Mouse (Mus musculus): ENCODE results near the gene Kctd11.
"Not testable (repeated sequence)": the region's sequence is repeated elsewhere in the genome, so short reads cannot be mapped to it uniquely, and the experiment has no call there.

Kctd11 gene

GRCm38 (mm10) chr11:69880853-69881603 lies at the start of gene Kctd11:
Kctd11 (minus strand) TSS chr11:69881406.
- DNase-seq (ENCODE audit: low spot score in 2 of 2): peak; percentile 56 to 65

- DNase-seq (ENCODE audit: low spot score in 2 of 2): not testable (repeated sequence)
Measured at GRCm38 (mm10) chr11:69930176-69930575, 49.0 kb upstream of the Kctd11 start.

- no peak for DNase-seq (ENCODE audit: low spot score in 2 of 2)
Measured at GRCm38 (mm10) chr11:69929712-69930111, 48.5 kb upstream of the Kctd11 start.

- no peak for DNase-seq (ENCODE audit: low spot score in 2 of 2)
Measured at GRCm38 (mm10) chr11:69927501-69927900, 46.3 kb upstream of the Kctd11 start.

DNA sequence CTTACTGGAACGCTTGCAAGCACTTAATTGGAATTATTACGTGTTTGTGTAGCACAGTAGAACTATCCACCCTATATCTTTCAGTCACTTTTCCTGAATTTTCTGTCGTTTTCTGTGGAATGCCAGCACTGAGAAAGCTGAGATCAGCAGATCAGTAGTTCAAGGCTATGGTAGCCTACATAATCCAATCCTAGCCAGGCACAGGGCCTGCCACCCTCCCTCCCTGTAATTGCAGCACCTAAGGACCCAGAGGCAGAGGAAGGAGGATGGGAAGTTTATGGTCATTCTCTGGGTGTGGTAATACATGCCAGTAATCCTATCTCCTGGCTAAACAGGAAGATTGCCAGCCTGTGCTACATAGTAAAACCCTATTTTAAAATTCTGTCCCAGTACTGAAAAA lies 41.6 kb upstream of the Kctd11 start:
- DNase-seq (ENCODE audit: low spot score in 2 of 2): no peak

DNA sequence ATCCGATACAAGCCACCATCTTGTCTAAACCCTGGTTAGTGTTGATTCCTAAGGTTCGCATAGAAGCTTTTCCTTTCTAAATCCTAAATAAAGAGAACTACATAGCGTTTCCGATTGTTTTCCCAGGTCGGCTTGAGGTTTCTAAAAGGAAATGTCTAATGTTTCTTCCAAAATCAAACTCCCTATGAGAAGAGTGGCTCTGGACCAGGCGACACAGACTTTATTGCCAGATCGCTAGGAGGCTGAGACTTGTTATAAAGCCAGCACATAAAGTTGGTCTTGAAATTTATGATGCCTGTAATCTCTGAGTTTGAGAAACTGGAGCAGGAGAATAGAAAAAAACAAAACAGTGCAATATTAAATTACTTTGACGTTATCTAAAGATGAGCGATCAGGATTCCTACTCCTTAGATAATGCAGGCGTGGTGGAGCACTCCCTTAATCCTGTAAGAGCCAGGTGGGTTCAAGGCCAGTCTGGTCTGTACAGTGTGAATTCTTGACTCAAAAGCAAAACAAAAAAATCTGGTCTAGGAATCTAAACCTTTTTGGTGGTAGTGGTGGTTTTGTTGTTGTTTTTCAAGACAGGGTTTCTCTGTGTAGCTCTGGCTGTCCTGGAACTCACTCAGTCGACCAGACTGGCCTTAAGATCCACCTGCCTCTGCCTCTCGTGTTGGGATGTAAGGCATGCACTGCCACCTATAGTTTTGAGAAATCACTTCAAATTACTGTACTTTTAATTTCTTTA lies 41.0 kb upstream of the Kctd11 start:
- DNase-seq (ENCODE audit: low spot score in 2 of 2): no peak

GRCm38 (mm10) chr11:69921114-69922011 lies 40.2 kb upstream of the Kctd11 start, which contains the start of gene Eif5a:
Eif5a (minus strand) TSS chr11:69921958.
- DNase-seq (ENCODE audit: low spot score in 2 of 2): peak; percentile 100

DNA sequence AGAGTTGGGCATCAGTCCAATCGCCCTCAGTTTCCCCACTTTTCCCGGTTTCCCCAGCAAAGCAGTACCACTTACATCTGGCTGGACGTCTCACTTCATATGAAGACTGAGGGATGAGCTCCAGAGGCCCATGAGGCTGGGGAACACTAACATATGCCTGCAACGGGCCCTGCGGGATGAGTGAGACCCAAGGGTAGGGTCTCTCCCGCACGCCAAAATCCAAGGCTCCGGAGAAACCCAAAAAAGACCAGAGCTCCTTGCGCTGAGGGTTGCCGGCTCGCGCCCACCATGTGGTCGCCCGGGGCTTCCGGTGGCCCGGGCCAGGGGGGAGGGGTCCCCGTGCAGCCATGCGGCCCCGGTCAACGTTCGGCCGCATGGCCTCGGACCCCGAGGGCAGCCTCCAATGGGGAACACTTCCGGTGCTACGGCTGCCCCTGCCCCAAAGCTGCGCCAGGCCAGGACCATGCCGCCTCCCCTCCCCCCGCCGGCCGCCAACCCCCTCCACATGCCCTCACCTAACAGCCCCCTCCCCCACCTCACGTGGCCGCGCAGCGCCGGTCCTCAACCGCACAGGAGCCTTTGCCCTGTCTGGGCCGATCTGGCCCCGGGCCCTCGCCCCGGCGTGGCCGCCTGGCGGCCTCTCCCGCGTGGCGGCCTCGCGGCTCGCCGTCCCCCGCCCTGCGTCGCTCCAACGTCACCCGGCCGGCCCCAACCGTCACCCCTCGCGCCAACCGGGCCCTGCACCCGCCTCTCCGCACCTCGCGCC lies 39.2 kb upstream of the Kctd11 start:
- DNase-seq (ENCODE audit: low spot score in 2 of 2): no peak

GRCm38 (mm10) chr11:69919661-69920265 lies 38.6 kb upstream of the Kctd11 start:
- DNase-seq (ENCODE audit: low spot score in 2 of 2): peak; percentile 43 to 47

DNA sequence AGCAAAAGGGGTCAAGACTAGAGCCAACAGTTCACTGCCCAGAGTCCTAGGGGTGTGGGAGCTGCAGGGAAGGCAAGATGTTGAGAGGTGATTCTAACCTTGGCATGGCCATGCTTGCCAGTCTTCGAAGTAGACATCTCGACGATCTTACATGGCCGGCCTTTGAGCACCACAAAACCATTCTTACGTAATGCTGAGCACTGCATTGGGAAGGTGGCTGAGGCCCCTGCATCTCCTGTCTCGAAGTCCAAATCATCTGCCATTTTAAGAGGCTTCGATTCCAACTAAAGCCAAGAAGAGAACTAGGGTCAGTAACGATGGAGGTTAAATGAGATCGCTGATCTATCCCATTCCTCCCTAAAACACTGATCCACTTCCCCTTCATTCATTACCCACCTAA lies 37.8 kb upstream of the Kctd11 start:
- no peak for DNase-seq (ENCODE audit: low spot score in 2 of 2)

DNA sequence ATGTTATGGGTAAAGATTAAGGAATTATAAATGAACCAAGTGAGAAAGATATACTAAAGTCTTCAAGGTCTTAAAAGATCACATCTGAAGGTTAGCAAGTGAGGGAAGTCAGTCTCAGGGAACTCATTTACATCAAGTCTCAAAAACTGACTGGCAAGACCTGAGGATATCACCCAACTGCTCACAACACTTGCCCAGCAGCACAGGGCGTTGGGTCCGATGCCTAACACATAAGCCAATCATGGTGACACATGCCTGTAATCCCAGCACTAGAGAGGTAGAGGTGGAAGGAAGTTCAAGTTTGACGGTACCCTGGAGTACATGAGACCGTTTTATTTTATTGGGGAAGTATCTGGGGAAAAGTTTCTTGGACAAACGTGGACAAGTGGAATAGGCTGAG lies 36.9 kb upstream of the Kctd11 start:
- DNase-seq (ENCODE audit: low spot score in 2 of 2): no peak

DNA sequence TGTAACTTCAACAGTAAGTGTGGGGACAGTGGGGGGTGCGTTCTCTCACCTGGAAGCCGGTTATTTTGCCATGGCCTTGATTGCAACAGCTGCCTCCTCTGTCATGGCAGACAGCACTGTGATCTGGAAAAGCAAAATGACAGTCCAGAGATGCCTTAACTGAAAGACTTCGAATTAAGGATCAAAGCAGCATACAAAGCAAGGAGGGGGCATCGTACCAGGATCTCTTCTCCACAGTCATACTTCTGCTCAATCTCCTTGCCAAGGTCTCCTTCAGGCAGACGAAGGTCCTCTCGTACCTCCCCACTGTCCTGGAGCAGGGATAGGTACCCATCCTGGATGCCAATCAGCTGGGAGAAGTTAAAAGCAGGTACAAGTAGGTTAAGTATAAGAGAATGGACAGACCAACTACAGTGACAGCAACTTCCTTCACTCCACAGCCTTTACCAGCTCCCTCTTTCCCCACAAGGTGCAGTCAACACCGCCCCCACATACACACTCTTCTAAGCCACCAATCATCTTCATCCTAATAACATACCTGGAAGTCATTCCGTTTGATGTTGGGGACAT lies 36.3 kb upstream of the Kctd11 start:
- no peak for DNase-seq (ENCODE audit: low spot score in 2 of 2)

- DNase-seq (ENCODE audit: low spot score in 2 of 2): not testable (repeated sequence)
Measured at GRCm38 (mm10) chr11:69916652-69917378, 35.6 kb upstream of the Kctd11 start.

DNA sequence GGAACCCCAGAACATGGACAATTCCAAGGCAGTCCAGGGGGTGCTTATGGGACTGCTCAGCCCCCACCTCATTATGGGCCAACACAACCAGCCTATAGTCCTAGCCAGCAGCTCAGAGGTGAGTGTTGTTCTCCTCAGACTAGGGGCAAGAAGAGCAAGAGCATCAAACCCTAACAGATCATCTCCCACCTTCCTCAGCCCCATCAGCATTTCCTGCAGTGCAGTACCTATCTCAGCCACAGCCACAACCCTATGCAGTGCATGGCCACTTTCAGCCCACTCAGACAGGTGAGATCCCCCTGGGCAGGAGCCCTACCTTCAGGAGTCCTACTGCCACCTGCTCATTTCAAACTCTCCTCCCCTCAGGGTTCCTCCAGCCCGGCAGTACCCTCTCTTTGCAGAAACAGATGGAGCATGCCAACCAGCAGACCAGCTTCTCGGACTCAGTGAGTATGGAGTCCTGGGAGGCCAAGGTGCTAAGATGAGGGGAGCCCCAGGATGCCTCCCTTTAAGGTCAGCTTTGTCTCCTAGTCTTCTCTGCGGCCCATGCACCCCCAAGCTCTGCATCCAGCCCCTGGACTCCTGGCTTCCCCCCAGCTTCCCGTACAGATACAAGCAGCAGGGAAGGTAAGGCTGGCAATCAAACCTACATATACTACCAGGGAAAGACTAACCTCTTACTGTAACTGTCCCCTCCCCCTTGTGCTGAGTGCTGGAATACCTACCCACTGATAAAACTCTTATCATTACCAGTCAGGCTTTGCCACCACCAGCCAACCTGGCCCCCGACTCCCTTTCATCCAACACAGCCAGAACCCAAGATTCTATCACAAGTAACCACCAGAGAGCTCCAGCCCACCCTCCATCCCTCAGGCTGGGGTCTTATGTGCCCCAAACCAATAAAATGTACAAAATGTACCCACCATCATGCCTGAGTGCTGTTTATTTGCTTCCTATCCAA lies 34.7 kb upstream of the Kctd11 start:
- DNase-seq (ENCODE audit: low spot score in 2 of 2): no peak

GRCm38 (mm10) chr11:69914917-69915430 lies 33.8 kb upstream of the Kctd11 start:
- DNase-seq (ENCODE audit: low spot score in 2 of 2): no peak

- DNase-seq (ENCODE audit: low spot score in 2 of 2): no peak
Measured at GRCm38 (mm10) chr11:69914372-69914764, 33.2 kb upstream of the Kctd11 start.

- DNase-seq (ENCODE audit: low spot score in 2 of 2): peak; percentile 95 to 96
Measured at GRCm38 (mm10) chr11:69913554-69914371, 32.6 kb upstream of the Kctd11 start, which contains the start of gene Gps2. Gps2 (plus strand) TSS chr11:69913888.

All from right cerebral cortex, adult 2 months (tissue).